Mouse (Mus musculus) heart, embryonic 12.5 days (tissue): ENCODE measurements around the gene Pycr1. TPM values are rescaled to one million over a fixed set of nuclear protein-coding genes. Genes with fewer than 3 reads are reported as not detected.
A peak's percentile ranks its signal among the peaks of the same experiment; 100 is the strongest.

Source experiments
- ATAC-seq: fragments of 200-750 bp; cut with Nextera tagmentation; 2 replicates; pipeline ENCODE4 v1.8.0; 2017; ENCODE audit warnings: moderate TSS enrichment, moderate library complexity; ENCODE audit not compliant: insufficient number of reproducible peaks, low FRiP score
- H3K27ac ChIP-seq: fragments of 300-500 bp; sonication (generic); 2 replicates; pipeline ENCODE4 v1.5.1; 2016; ENCODE audit warnings: mild to moderate bottlenecking, moderate library complexity; ENCODE audit not compliant: poor library complexity, severe bottlenecking
- H3K27me3 ChIP-seq: fragments of 300-500 bp; sonication (generic); replicated peaks from 2 replicates; pipeline ENCODE4 v1.6.1; 2016; ENCODE audit warnings: mild to moderate bottlenecking, moderate library complexity
- H3K36me3 ChIP-seq: fragments of 300-500 bp; sonication (generic); 2 replicates; pipeline ENCODE4 v1.6.1; 2016; ENCODE audit warnings: mild to moderate bottlenecking, moderate library complexity
- H3K4me1 ChIP-seq: fragments of 300-500 bp; sonication (generic); replicated peaks from 2 replicates; pipeline ENCODE4 v1.6.1; 2016; ENCODE audit warnings: mild to moderate bottlenecking
- H3K4me2 ChIP-seq: fragments of 300-500 bp; sonication (generic); 2 replicates; pipeline ENCODE4 v1.6.1; 2016; ENCODE audit warnings: mild to moderate bottlenecking, moderate library complexity
- H3K4me3 ChIP-seq: fragments of 300-500 bp; sonication (generic); 2 replicates; pipeline ENCODE4 v1.5.1; 2016; ENCODE audit warnings: mild to moderate bottlenecking
- H3K9ac ChIP-seq: fragments of 300-500 bp; sonication (generic); 2 replicates; pipeline ENCODE4 v1.6.1; 2016; ENCODE audit warnings: mild to moderate bottlenecking, moderate library complexity
- H3K9me3 ChIP-seq: fragments of 300-500 bp; sonication (generic); replicated peaks from 2 replicates; pipeline ENCODE4 v1.6.1; 2016; ENCODE audit warnings: mild to moderate bottlenecking, moderate library complexity
- WGBS: fragments of 180-500 bp; shearing (Covaris S2); methylation state at CpG from one replicate; pipeline ENCODE4 v1.1.7; 2016; 5-methylcytosine and 5-hydroxymethylcytosine counted together
- polyA plus RNA-seq: library from polyadenylated mRNA; unstranded; fragments of >200 nt; fragmentation: Nextera tagmentation; extraction: Ambion mirVana; gene quantifications from 2 replicates; pipeline ENCODE4 v1.2.1, GENCODE M21; 2016

Gene Pycr1
- polyA plus RNA-seq, 1 experiment from 2014 or later, result 23.9 TPM

DNA sequence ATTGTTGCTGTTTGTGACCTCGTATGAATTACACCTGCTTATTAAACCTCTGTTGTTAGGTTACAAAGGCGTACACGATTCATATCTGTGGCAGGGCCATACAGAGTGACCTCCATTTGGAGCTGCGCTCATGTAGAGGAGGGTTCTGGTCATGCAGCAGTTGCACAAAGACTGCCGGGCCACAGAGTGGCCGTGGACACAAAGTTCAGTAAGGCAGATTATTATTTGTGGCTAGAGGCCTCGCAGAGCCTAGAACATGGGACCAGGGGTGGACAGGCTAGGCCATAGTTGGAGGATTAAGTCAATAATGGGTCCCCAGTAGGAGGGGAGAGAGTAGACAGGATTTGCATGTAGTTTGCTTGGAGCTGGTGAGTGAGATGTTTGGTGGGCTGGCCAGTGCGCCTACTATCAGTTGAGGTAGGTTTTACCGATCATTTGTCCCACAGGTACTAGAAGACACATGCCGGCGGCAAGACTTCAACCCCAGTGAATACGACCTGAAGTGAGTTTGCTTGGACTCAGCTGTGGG, 30.1 kb upstream of the Pycr1 start:
- H3K9ac ChIP-seq, result peak overlapping the region; percentile 75
- H3K4me1 ChIP-seq, result peaks cover 16% of the 10 kb centered on the region
- H3K4me3 ChIP-seq, result peak overlapping the region; percentile 69
- peak; percentile 10 for ATAC-seq
- H3K4me2 ChIP-seq, result peak overlapping the region; percentile 86
- peaks cover 26% of the 10 kb centered on the region for H3K36me3 ChIP-seq
- H3K27me3 ChIP-seq, result no peaks in the 10 kb centered on the region
- peak overlapping the region; percentile 80 for H3K27ac ChIP-seq
- 36% methylated on average over 12 of the region's 12 CpGs for WGBS
- no peaks in the 10 kb centered on the region for H3K9me3 ChIP-seq

DNA sequence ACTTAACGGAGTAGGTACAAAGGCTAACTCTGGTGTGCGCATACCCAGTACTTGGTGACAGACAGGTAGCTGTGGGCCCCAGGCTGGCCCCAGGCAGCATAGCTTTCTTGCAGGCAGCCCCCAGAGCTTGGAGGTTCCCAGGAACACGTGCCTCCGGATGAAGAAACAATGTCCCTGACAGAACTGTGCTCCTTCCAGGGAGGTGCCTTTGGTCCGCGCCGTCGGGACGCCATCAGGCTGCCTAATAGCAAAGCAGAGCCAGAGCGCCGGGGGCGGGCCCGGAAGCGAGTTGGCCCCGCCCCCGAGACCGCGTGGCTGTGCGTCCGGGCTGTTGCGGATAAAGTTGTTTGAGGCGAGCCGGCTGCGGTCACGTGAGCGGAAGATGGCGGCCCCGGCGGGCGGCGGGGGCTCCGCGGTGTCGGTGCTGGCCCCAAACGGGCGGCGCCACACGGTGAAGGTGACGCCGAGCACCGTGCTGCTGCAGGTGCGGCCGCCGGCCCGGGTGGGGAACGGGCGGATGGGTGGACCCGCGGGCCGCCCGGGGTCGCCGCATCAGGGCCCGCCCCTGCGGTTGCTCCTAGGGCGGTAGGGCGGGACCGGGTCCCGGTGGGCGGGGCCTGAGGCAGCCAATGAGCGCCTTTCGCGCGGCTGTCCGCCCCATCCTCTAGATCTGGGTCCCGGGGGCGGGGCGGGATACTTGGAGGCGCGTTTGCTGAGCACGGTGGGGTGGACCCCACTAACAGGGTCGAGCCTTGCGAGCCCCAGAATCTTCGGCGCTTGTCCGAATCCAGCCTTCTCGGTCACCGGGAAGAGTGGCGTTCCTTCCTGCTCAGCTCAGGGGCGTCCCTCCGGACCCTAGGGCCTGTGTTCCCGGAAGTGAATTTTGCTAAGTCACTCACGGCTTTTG, 29.4 kb upstream of the Pycr1 start, which contains the start of gene Aspscr1:
Aspscr1 (plus strand) TSS at position 287 of the 907 bp plus-strand sequence.
- H3K4me1 ChIP-seq, result peaks cover 16% of the 10 kb centered on the region
- 1% methylated on average over 82 of the region's 83 CpGs for WGBS
- H3K9ac ChIP-seq, result peak within 1 kb of the TSS; percentile 75
- peak within 1 kb of the TSS; percentile 86 for H3K4me2 ChIP-seq
- H3K27me3 ChIP-seq, result no peaks in the 10 kb centered on the region
- H3K27ac ChIP-seq, result peak within 1 kb of the TSS; percentile 80
- ATAC-seq, result peak; percentile 99
- H3K9me3 ChIP-seq, result no peaks in the 10 kb centered on the region
- peak within 1 kb of the TSS; percentile 69 for H3K4me3 ChIP-seq
- peaks cover 19% of the 10 kb centered on the region for H3K36me3 ChIP-seq

DNA sequence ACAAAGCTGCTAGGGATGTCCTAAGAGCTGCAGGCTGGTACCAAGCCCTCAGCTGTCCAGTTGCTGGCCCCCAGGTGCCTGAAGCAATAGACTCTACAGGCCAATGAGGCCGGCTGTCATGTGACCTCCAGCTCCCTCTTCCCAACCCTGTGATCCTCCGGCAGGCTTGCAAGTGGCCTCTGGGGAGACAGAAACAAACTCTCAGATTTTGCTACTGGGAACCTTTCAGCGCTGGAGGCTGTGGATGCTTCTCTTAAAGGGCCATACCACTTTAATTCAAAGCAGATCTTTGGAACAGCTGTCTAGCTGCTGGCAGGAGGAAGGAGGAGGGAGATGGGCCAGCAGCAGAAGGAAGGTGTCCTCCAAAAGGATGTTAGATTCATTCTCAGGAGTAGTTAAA, 23.0 kb upstream of the Pycr1 start:
- ATAC-seq, result 0 out of 2 replicates have a peak, but pooled peaks have one; percentile 47
- peaks cover 37% of the 10 kb centered on the region for H3K27me3 ChIP-seq
- 4% methylated on average over 3 of the region's 3 CpGs for WGBS
- H3K4me2 ChIP-seq, result peak overlapping the region; percentile 5; the same call in 1 of the 2 replicates
- peaks cover 25% of the 10 kb centered on the region for H3K4me1 ChIP-seq
- H3K27ac ChIP-seq, result no peak overlapping the region
- no peaks in the 10 kb centered on the region for H3K36me3 ChIP-seq
- H3K9me3 ChIP-seq, result no peaks in the 10 kb centered on the region
- H3K9ac ChIP-seq, result peak overlapping the region; percentile 8; the same call in 1 of the 2 replicates
- H3K4me3 ChIP-seq, result no peak overlapping the region

DNA sequence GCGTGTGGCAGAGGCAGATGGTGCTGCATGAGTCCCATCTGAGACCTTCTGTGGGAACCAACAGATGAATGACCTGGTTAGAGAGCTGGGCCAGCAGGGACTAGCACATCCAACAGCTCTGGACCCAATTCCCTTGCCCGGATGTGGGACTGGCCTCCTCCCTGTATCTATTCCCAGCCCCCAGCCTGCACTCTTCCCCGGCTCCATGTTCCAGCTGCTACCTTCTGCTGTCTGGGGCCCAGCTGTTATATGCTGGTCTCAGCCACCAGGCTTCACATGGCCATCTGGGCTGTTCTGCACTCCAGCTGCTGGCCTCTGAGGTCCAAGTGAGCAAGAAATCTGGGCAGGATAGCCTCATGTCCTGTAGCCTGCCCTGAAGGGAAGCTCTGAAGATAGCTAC, 21.8 kb upstream of the Pycr1 start:
- peaks cover 34% of the 10 kb centered on the region for H3K4me1 ChIP-seq
- 64% methylated on average over 3 of the region's 3 CpGs for WGBS
- H3K4me2 ChIP-seq, result no peak overlapping the region
- H3K9ac ChIP-seq, result no peak overlapping the region
- ATAC-seq, result no peak
- H3K36me3 ChIP-seq, result no peaks in the 10 kb centered on the region
- peaks cover 49% of the 10 kb centered on the region for H3K27me3 ChIP-seq
- H3K4me3 ChIP-seq, result no peak overlapping the region
- H3K27ac ChIP-seq, result no peak overlapping the region
- H3K9me3 ChIP-seq, result no peaks in the 10 kb centered on the region

DNA sequence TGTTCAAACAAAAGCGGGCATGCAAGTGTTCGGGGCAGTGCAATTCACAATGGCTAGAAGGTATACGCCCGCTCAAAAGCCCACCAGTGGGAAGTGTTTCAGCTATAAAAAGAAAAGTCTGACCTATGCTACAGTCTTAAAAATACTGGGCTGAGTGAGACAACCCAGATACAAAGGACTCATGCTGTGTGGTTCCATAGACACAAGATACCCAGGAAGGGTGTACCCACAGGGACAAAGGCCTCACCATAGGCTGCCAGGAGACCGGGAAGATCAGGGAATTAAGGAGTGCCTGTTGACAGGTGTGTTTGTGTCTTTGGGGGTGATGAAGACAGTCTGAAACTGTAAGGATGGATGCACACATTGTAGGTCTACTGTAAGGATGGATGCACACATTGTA, 20.1 kb upstream of the Pycr1 start:
- Histone ChIP-seq H3K9me3 (no peaks in the 10 kb centered on the region), H3K27ac (no peak overlapping the region), H3K4me3 (no peak overlapping the region), H3K9ac (no peak overlapping the region), H3K36me3 (no peaks in the 10 kb centered on the region), H3K4me2 (no peak overlapping the region), H3K27me3 (peaks cover 66% of the 10 kb centered on the region), H3K4me1 (peaks cover 51% of the 10 kb centered on the region)
- ATAC-seq, result no peak
- 83% methylated on average over 5 of the region's 5 CpGs for WGBS

DNA sequence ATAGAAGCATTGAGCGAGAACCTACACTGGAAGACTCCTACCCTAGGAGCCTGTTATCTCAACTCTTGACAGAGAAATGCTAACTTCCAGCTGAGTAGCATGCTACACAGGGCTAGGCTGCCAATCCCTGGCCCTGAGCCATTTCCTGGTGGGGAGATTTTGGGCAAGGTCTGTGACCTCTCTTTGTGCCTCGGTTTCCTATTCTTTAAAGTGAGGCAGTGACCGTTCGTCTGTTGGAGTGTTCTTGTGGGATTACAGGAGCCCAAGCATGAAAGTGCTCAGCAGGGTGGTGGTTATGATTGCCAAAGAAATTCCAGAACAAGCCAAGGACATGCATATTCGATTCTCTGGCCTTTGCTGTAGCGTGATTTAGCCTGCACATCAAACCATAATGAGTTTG, 19.2 kb upstream of the Pycr1 start:
- peaks cover 76% of the 10 kb centered on the region for H3K27me3 ChIP-seq
- 53% methylated on average over 6 of the region's 6 CpGs for WGBS

DNA sequence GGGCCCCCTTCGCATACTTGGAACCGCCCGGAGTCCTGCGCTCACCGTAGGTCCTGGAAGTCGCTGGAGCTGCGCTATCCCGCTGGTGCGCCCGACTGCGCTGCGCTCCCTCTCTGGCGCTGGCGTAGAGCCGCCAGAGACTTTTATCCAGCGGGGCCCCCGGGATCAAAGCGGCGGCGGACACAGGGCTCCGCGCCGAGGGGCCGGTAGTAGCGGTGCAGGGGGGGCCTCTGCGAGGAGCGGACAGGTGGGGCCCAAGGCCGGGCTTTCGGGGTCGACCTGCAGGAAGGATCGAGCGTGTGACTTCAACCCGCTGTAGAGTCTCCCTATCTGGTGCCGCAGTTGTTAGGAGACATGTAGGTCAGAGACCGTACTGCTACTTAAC, 17.5 kb upstream of the Pycr1 start, which contains the start of gene Notum:
Notum (minus strand) TSS at position 100 of the 385 bp plus-strand sequence.
- WGBS, result under 1% methylated on average over 35 of the region's 35 CpGs
- H3K9me3 ChIP-seq, result no peaks in the 10 kb centered on the region
- peak within 1 kb of the TSS; percentile 51 for H3K4me3 ChIP-seq
- H3K36me3 ChIP-seq, result no peaks in the 10 kb centered on the region
- no peak within 1 kb of the TSS for H3K27ac ChIP-seq
- peak within 1 kb of the TSS; percentile 78 for H3K4me2 ChIP-seq
- peaks cover 93% of the 10 kb centered on the region for H3K27me3 ChIP-seq
- peak within 1 kb of the TSS; percentile 51 for H3K9ac ChIP-seq
- no peak for ATAC-seq
- H3K4me1 ChIP-seq, result peaks cover 42% of the 10 kb centered on the region

More for the DNA sequence above, 19.2 kb upstream of the Pycr1 start:
- Histone ChIP-seq H3K4me1 (peaks cover 51% of the 10 kb centered on the region), H3K36me3 (no peaks in the 10 kb centered on the region), H3K4me3 (no peak overlapping the region), H3K9ac (no peak overlapping the region), H3K9me3 (no peaks in the 10 kb centered on the region), H3K27ac (no peak overlapping the region), H3K4me2 (no peak overlapping the region)
- ATAC-seq, result no peak

DNA sequence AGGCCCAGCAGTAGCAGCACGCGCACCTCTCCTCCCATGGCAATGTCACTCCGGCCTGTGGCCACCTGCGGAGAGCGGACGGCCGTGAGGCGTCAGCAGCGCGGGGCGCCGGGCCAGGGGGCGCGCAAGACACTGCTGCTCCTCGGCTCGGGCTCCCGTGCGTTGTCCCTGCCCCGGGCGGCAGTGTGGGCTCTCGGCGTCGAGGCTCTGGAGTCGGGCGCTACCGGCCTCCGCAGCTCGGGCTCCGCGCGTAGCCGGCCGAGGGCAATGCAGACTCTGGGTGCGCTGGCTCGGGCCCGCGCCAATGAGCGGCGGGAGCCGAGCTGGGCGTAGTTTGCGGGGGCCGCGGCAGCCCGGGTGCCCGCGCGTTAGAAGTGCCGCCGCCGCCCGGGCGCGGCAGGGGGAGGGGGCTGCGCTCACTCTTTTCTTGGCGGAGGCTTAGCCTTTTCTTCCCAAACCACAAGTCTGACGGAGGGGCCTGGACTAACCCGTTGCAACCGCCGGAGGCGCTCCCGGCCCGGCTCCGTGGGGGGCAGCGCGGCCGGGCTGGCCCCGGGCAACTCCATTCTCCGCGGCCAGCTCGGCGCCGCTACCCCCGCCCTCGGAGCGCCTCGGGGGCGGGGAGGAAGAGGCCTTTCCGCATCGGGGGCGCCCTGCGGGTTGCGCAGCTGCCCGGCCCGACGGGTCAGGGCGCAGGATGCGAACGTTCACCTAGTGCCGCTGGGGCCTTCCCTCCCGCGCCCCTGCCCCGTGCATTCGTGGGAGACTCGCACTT, 16.9 kb upstream of the Pycr1 start:
- under 1% methylated on average over 89 of the region's 95 CpGs for WGBS
- peaks cover 38% of the 10 kb centered on the region for H3K4me1 ChIP-seq
- H3K9me3 ChIP-seq, result no peaks in the 10 kb centered on the region
- H3K27me3 ChIP-seq, result peaks cover 97% of the 10 kb centered on the region
- peak overlapping the region; percentile 51 for H3K4me3 ChIP-seq
- H3K9ac ChIP-seq, result peak overlapping the region; percentile 51
- no peaks in the 10 kb centered on the region for H3K36me3 ChIP-seq
- no peak overlapping the region for H3K27ac ChIP-seq
- peak; percentile 23; the same call in 1 of the 2 replicates for ATAC-seq
- H3K4me2 ChIP-seq, result peak overlapping the region; percentile 78

DNA sequence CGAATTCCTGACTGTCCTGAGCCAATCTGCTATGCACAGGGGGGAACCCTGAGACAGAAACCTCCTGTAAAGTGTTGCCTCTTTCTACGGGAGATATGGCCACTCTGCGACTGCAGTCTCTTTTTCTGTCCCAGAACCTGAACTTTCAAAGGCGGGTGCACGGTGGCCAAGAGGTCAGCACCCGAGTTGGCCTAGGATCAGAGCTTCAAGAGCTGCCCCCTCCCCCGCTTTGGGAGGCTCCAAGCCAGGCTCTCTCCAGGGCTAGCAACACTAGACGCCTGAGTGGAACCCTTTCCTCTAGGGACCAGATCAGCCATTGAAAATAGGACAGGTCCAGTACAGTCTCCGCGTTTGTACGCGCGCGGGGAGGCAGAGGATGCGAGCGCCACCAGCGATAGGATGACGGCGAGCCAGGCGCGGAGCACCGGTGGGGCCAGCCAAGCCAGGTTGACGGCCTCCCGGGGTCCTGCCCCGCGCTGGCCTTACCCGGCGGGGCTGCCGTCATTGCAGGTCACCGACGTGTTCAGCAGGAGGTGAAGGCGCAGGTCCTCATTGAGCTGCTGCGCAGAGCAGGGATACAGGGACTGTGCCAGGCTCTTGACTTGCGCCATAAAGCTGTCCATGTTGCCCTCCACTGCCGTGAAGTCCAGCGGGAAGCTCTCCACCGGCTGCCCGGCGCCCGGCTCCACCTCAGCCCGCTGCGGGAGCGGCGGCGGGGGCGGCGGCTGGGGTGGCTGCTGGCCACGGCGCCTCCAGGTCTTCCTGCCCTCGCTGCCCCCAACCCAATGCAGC, 16.1 kb upstream of the Pycr1 start:
- Histone ChIP-seq H3K9me3 (no peaks in the 10 kb centered on the region), H3K4me1 (peaks cover 38% of the 10 kb centered on the region), H3K36me3 (no peaks in the 10 kb centered on the region), H3K27me3 (peaks cover 93% of the 10 kb centered on the region), H3K9ac (peak overlapping the region; percentile 51; the same call in 1 of the 2 replicates), H3K4me3 (peak overlapping the region; percentile 51), H3K27ac (no peak overlapping the region), H3K4me2 (peak overlapping the region; percentile 78)
- WGBS, result 3% methylated on average over 50 of the region's 50 CpGs
- ATAC-seq, result no peak

DNA sequence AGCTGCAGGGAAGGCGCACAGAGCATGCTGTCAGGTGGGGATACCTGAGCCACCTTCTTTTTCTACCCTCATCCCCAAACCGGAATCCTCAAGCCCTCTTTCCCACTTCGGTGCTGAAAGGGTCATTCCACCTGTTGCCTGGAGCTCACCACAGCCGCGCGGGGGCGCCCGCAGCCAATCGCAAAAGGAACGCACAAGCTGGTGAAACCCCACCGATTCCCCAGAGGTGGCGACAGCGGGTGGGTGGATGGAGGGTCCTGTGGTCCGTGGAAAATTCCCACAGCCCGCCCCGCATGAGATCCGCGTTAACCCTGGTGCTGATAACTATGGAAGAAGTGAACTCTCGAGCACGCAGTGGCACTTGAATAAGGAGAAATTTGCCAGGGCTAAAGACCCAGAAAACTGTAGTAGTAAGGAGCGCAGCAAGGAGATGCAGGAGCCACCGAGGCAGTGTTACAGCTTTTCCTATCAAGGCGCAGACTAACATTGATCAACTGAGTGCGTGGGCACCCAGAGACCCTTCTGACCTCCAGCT, 15.4 kb upstream of the Pycr1 start:
- H3K36me3 ChIP-seq, result no peaks in the 10 kb centered on the region
- H3K9ac ChIP-seq, result no peak overlapping the region
- no peak for ATAC-seq
- peak overlapping the region; percentile 51 for H3K4me3 ChIP-seq
- peak overlapping the region; percentile 78 for H3K4me2 ChIP-seq
- H3K4me1 ChIP-seq, result peaks cover 40% of the 10 kb centered on the region
- peaks cover 93% of the 10 kb centered on the region for H3K27me3 ChIP-seq
- no peak overlapping the region for H3K27ac ChIP-seq
- H3K9me3 ChIP-seq, result no peaks in the 10 kb centered on the region
- whole genome bisulfite sequencing, result 5% methylated on average over 24 of the region's 24 CpGs
